Mouse (Mus musculus) testis, postnatal 10 days (tissue): Measurements from ENCODE around the gene Cdc6.

ENCODE experiments used
- DNase-seq: peaks from one replicate; pipeline ENCODE4 v3.0.0; 2021; ENCODE audit warnings: low spot score

The Cdc6 gene

DNA sequence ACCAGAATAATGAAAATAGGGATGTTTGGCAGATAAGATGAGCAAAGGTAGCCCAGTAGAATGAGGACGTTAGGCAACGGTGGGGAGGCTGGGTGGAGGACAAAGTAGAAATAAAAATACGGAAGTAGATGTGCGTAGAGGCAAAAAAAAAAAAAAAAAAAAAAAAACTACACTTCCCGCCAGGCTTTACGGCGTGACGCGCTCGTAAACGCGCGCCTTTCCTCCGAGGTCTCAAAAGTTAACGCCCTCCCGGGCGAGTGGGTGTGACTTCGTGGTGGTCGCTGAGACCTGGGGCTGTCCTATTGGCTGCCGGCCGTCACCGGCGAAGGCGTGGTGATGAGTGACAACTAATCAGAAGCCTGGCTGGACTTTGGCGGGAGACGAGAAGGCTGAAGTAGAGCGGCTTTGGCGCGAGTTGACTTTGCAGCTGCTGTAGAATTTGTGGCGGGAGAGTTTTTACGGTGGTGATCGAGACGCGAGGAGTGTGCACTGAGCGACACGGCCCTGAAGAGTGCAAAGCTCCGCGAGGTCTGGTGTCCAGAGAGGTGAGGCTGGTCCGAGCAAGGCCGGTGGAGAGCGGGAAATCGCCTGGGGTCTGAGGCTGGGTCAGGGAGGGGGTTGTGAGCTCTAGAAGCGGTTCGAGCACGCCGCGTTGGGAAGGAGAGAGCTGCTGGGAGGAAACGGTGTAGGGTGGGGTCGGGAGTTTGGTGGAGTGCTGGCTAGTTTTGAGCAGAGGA is at the start of gene Cdc6:
Cdc6 (plus strand) TSS at position 365 of the 737 bp plus-strand sequence.
- DNase-seq, result peak; percentile 95

DNA sequence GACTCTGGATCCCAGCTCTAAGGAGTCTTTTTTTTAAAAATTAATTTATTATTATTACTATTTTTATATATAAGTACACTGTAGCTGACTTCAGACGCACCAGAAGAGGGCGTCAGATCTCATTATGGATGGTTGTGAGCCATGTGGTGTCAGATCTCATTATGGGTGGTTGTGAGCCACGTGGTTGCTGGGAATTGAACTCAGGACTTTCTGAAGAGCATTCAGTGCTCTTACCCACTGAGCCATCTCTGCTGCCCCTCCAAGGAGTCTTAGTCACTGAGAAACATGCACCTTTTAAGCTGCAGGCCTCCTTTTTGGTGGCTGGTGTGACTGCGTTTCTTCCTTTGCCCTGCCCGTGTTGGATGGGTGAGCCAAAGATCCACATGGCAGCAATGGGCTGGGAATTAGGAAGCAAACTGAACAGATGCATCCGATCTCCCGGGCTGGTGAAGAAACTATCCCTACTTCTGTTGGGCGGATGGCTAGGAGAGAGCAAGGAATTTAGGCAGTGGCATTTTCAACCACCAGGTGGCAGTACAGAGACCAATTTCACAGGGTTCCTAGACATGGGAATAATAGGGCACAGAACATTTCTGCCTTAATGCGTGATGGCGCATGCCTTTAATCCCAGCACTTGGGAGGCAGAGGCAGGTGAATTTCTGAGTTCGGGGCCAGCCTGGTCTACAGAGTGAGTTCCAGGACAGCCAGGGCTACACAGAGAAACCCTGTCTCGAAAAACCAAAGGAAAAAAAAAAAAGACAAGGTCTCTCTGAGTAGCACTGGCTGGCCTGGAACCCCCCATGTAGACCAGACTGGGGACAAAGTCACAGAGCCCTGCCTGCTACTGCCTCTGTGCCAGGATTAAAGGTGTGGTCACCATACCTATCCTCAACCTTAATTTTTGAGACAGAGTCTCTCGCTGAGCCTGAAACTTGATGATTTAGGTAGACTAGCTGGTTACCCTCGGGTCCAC is 48.6 kb upstream of the Cdc6 start:
- peak; percentile 94 for DNase-seq

DNA sequence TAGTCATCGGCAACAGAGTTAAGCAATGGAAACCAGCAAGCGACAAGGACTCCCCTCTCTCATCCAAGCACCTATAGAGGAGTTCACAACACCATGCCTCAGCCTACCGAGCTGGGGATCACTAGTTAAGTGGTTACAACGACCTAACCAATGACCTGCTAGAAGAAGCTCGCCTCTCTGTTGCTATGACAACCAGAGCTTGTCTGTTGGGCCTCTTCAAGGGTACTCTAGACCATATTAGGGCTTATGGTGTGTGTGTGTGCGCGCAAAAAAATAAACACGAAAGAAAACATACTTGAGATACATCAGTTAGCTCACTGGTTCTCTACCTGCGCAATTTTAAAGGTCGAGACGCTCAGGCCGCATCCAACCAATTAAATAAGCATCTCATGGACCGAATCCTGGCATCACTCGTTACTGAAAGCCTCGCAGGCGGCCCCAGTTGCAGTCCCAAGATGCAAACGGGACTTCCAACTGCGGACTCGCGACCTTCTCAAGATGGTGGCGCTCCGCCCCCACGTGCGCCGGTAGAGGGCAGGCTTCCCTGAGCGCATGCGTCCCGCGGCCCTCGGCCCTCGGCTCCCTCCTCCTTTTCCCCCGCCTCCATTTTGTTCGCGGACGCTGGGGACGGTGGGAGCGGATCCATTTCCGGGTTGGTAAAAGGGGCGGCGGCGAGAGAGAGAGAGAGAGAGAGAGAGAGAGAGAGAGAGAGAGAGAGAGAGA is 44.4 kb upstream of the Cdc6 start, which contains the start of gene Wipf2:
Wipf2 (plus strand) TSS at position 611 of the 723 bp plus-strand sequence.
- DNase-seq, result peak; percentile 97

DNA sequence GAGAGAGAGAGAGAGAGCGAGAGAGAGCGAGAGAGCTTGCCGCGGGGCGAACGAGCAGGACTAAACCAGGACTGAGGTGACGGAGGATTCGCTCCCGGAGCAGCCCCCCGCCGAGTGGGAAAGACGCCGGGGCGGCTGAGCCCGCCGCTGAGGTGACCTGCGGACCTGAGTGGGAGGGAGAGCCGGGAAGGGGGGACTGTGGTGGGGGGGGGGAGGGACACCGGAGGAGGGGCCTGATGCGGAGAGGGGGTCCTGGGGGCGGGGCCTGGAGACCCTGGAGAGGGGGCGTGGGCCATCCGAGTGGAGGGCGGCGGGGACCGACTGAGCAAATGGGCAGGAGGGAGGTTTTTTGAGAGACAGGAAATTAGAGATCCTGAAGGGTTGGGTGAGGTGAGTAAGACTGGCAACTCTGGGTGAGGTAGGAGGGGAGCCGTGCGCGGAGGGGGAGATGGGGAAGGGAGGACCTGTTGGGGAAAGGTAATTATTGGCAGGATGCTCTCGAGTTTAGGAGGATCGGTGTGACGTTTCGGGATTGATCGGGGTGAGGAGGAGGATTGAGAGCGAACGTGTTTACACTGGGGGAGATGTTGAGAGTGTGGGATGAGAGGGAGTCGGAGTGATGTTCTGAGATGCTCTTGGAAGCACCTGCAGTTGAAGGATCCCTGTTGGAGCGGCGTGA is 43.7 kb upstream of the Cdc6 start:
- DNase-seq, result peak; percentile 83

DNA sequence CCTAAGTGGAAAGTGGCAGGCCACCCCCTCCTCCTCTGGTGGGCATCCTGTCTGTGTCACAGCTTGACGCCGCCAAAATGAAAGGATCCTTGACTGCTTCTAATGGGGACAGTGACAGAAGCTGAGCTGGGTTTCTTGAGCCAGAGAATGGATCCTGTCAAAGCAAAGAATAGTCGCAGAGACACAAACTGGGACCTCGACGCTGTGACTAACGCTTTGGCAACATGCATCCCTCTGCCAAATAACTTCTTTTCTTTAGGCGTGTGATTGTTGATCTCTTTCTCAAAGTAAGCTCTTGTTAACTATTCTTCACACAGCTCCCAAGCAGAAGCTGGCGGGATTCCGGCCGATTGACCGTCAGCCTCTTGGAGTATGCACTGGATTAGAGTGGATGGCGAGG is 40.3 kb upstream of the Cdc6 start:
- no peak for DNase-seq

DNA sequence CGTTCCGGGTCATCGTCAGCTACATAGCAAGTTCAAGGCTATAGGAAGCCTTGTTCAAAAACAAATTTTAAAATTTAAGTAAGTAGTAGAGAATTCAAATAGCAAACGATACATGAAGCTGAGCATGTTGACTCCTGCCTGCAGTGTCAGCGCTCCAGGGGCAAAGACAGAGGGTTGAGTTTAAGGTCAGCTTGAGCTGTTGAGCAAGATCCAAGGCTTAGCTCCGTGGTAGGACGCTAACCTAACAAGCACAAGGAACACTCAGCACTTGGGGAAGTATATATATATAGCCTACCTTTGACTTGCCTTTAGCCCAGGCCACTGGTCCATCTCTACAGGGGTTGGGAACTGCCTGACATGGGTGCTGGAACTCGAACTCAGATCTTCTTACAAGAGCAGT is 37.7 kb upstream of the Cdc6 start:
- DNase-seq, result no peak

DNA sequence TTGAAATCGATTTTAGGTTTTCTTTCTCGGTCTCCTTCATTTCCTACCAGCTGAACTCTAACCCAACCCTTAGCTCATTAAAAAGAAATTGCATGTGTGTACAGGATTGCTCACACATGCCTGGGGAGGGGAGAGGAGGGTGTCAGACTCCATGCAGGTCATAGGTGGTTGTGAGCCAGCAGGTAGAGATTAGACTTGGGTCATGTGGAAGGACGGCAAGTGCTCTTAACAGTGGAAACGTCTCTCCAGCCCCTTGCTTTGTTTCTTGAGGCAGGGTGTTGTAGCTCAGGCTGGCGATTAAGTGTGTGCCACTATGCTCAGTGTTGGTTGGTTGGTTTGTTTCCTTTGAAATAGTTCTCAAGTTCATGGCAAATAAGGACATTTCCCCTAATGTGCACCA is 36.8 kb upstream of the Cdc6 start:
- no peak for DNase-seq

DNA sequence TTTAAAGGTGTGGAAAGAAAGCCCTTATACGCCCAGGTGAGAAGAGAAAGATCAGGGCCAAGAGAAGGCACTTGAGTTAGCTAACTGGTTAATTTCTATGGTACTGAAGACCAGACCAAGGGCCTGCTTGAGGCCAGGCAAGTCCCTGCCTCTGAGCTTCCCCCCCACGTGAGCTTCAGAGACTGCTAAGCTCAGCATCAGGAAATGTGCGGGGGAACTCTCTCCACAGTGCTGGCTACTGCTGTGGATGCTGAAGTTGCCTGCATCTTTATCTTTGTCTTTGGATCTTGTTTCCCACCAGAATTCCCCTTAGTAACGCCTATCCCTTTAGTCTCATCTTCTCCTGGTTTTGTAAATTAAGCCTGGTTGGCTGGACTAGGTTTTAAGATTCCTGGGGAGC is 36.2 kb upstream of the Cdc6 start:
- DNase-seq, result no peak

DNA sequence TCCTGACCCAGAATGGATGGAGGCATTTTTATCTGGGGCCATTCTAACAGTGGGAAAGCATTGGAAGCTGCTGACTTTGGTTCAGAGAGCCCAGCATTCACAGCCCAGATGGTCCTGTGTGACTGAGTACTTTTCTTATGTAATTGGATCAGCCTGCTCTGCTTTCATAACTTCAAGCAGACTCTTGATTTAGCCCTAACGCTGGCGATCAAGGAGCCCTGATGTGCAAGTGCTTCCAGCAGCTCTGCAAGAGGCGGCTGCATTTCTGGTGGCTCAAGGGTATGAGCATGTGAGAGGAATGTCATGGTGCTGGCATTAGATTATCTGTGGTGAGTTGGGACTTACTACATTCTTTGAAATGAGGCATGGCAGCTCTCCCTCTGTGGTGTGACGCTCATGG is 35.6 kb upstream of the Cdc6 start:
- DNase-seq, result no peak

DNA sequence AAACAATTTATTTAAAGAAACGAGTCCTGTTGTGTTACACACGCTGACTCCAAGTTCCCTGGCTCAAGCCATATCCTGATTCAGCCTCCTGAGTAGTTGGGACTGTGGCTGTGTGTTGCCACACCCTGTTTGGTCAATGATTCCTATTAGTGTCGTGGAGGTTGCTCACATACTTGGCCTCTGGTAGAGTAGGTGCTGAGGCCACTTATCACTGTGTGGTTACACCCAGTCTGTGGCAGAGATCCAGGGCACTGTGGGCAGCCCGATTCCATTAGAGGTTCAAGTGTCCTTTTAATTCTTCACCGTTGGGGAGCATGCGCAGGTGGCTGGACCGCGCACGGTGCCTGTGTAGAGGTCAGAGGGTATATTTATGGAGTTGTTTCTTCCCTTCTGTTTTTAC is 33.7 kb upstream of the Cdc6 start:
- DNase-seq, result no peak

DNA sequence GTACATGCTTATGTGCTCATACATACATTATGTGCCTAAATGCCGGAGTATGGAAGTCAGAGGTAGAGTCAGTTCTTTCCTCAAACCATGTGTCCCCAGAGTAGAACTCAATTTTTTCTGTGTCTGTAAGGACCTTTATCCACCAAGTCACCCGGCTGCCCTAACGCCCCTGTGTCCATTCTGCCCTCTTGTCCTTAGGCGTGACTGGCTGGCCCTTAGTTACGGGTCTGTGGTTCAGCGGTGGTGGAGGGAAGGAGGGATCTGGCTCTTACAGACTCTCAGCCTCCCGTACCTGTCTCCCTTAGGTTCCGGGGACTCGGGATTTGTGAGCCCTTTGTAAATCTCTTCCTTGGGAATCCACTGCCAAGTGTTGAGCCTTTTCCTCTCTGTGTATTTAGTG is 30.6 kb upstream of the Cdc6 start:
- no peak for DNase-seq

DNA sequence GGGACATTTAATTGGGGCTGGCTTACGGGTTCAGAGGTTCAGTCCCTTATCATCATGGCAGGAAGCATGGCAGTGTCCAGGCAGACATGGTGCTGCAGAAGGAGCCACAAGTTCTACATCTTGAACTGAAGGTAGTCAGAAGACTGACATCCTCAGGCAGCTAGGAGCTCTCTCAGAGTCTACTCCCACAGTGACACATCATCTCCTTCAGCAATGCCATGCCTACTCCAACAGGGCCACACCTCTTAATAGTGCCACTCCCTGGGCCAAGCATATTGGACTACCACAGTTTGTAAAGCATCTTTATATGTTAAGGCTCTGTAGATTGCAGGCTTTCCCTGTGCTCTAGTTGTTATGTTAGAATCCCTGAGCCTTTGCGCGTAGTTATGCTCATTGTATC is 19.9 kb upstream of the Cdc6 start:
- DNase-seq, result no peak

DNA sequence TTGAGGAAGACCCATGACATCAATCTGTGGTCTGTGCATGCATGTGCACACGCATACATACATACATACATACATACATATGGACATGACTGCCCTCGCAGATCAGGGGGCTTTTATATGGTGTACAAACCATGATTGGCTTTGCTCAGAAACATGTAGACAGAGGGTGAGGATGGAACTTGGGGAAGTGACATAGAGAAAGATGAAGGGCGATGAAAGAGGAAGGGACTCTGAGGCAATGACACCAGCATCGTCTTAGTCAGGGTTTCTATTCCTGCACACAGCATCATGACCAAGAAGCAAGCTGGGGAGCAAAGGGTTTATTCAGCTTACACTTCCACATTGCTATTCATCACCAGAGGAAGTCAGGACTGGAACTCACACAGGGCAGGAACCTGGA is 18.5 kb upstream of the Cdc6 start:
- no peak for DNase-seq

DNA sequence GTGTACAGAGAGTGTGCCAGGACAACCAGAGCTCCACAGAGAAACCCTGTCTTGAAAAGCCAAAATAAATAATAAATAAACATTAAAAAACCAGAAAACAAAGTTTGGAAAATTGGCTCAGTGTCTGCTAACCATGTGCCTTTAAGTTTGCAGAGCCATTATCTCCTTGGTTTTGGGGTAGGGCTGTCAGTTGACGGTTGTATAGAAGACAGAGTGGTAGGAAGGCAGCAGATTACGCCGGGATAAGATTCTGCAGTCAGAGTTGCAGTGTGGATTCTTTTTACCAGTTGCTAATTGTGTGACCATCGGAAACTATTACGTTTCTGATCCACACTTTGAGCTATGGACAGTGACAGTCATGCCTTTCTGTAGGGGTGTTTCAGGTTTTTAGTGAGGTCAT is 17.6 kb upstream of the Cdc6 start:
- DNase-seq, result no peak

DNA sequence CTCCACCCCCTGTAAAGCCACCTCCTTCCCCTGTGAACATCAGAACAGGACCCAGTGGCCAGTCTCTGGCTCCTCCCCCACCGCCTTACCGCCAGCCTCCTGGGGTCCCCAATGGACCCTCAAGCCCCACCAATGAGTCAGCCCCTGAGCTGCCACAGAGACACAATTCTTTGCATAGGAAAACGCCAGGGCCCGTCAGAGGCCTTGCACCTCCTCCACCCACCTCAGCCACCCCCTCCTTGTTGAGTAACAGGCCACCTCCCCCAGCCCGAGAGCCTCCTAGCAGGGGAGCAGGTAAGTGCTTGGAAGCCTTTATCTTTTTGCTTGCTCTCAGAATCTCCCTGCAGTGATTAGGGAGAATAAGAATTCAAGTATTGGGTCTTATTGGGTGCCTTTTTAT is 15.2 kb upstream of the Cdc6 start:
- DNase-seq, result no peak

DNA sequence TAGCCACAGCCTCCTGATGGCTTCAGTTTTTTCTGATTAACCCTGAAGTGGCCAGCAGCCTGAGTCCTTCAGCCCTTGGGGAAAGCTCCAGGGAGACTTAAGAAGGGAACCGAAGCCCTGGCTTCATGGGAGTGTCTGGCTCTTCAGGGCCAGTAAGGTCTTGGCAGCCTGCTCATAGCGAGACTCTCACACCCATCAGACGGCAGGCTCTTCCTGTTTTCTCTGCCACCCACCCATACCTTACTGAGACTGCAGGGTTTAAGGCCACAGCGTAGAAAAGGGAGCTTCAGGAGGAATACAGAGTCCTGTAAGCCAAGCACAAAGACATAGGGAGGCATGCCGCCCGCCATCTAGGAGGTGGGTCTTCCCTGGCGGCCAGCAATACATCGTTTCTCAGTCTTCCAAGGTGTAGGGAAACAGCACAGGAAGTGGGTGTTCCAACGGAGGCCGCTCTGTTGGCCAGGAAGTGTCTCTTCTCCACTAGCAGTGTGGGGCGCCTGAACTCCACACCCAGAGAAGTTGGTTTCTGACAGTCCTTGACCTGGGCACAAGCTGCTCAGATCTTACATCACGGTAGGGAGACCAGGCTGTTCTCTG is 7.0 kb upstream of the Cdc6 start:
- no peak for DNase-seq

DNA sequence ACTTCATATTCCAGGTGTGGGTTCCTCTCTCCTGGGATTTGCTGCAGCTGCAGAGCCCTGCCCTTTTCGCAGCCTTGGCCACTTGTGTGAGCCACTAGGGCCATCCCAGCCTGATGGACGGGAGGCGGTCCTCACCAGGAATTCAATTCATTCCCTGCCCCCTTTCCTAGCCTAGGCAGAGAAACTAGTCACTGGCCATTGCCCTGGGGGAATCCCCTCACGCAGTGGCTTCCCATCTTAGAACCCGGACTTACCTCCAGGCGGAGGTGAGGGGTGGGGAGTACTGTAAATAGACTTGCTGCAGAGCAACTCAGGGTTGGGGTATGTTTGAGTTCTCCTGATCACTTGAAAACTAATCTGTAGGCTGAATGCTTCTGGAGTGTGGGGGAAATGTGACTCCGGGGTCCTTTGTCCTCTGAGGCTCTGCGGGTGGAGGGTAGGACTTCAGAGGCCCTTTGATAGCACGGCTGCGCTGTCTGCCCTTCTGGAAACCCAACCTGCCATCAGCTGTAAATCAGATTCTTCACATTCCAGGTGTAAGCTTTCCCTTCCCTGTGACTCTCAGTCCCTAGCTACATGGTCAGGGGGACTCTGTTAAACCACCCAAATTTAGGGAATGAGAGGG is 4.9 kb upstream of the Cdc6 start:
- DNase-seq, result no peak

DNA sequence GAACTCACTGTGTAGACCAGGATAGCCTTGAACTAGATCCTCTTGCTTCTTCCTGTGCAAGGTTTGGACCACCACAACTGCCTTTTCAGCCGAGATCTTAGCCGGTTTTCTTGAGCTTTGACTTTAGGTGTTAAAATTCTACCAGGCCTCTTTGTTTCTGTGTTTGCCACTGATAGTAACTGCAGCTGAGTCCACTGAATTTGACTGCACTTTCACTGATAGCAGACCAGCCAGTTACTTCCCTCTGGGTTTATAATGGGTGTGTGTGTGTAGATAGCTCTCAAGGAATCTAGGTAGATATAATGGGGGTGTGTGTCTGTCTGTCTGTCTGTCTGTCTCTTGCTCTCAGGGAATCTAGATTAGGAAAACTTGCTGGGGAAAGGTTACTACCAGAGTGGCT is 3.0 kb upstream of the Cdc6 start:
- no peak for DNase-seq

DNA sequence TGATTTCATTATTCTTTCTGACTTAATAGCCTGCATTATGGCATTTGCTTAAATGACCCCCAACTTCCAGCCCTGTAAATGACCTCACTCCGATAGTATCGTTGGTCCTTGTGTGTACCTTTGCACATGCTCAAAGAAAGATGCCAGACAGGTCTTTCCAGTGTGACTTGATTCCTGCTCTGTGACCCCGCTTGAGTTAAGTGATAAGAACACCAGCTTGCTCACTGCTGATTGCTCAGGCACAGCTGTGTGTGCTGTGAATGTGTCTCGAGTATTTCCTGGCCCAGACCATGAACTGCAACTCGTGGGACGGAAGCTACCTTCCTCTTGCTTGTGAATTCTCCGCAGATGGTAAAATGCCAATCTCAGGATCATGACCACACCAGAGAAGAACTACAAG is 2.6 kb upstream of the Cdc6 start:
- no peak for DNase-seq

DNA sequence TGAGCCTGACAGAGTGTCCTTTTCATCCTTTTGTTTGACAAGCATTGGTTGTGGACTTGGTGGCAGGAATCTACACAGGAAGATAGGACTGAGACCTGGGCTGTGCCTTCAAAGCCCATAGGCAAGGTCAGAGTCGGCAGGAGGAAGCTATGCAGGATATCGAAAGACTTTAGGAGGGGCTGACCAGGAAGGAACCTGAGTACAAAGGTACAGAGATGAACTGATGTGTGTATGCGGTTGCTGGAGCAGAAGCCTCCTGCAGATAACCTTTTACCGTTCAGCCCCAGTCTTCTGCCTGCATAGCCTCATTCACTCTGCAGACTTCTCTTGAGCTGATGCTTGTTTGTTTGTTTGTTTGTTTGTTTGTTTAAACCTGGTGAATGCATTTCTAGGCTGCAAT is 2.0 kb upstream of the Cdc6 start:
- DNase-seq, result no peak

DNA sequence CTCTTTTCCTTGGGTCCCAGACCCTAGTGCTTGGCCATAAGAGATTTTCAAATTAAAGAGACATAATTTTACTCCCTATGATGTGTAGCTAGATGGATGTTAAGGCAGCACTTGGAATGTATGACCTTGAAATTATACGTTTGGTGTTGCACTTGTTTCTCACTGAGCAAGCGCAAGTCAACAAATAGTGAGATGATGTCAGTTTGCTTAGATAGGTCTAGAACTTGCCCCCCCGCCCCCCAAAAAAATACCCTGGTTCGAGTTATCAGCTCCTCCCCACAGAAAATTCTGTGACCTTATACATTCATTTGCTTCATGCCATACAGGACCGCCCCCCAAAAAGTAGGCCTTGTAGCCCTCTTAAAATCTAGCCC is 551 bp upstream of the Cdc6 start:
- DNase-seq, result no peak
